Mouse (Mus musculus) cerebellum, postnatal 36 days (tissue): ENCODE results near the gene Pecr.
"Not testable (repeated sequence)": the region's sequence is repeated elsewhere in the genome, so short reads cannot be mapped to it uniquely, and the experiment has no call there.

ENCODE experiments used
- DNase-seq, 2 experiments: peaks; one replicate each; pipeline ENCODE4 v3.0.0; 2021 to 2022; ENCODE audit warnings: mixed read lengths in 2 of 2

Pecr gene

GRCm38 (mm10) chr1:72287893-72288292, 3.8 kb upstream of the Pecr start:
- DNase-seq, result no peak

GRCm38 (mm10) chr1:72286904-72287303, 2.8 kb upstream of the Pecr start:
- DNase-seq, result no peak

GRCm38 (mm10) chr1:72284539-72284938, 425 bp upstream of the Pecr start:
- DNase-seq, result peak in 1 of 2 experiments; percentile 17

- DNase-seq, result no peak
Observed at GRCm38 (mm10) chr1:72282604-72283003, 1.5 kb downstream of the Pecr start.

GRCm38 (mm10) chr1:72278085-72278484, 6.0 kb downstream of the Pecr start:
- DNase-seq, result no peak

- DNase-seq, result no peak
Observed at GRCm38 (mm10) chr1:72263099-72263498, 21.0 kb downstream of the Pecr start.

GRCm38 (mm10) chr1:72256381-72257256, 27.5 kb downstream of the Pecr start:
- DNase-seq, result peak in 1 of 2 experiments; percentile 15

- DNase-seq, result no peak
Observed at GRCm38 (mm10) chr1:72255854-72256175, 28.3 kb downstream of the Pecr start.

GRCm38 (mm10) chr1:72255062-72255853, 28.9 kb downstream of the Pecr start:
- DNase-seq, result peak; percentile 26 to 37

- peak; percentile 82 to 87 for DNase-seq
Observed at GRCm38 (mm10) chr1:72254545-72255061, 29.5 kb downstream of the Pecr start.

GRCm38 (mm10) chr1:72253881-72254491, 30.1 kb downstream of the Pecr start:
- DNase-seq, result peak; percentile 16

- DNase-seq, result no peak
Observed at GRCm38 (mm10) chr1:72251806-72252205, 32.3 kb downstream of the Pecr start.

GRCm38 (mm10) chr1:72248226-72248737, 35.8 kb downstream of the Pecr start:
- not testable (repeated sequence) for DNase-seq

GRCm38 (mm10) chr1:72244317-72245036, 39.6 kb downstream of the Pecr start:
- DNase-seq, result no peak

- DNase-seq, result peak; percentile 96 to 97
Observed at GRCm38 (mm10) chr1:72243656-72244316, 40.3 kb downstream of the Pecr start.

GRCm38 (mm10) chr1:72242581-72243143, 41.5 kb downstream of the Pecr start:
- no peak for DNase-seq

- DNase-seq, result not testable (repeated sequence)
Observed at GRCm38 (mm10) chr1:72239113-72239512, 45.0 kb downstream of the Pecr start.

- no peak for DNase-seq
Observed at GRCm38 (mm10) chr1:72238016-72238580, 46.0 kb downstream of the Pecr start.

- no peak for DNase-seq
Observed at GRCm38 (mm10) chr1:72237007-72237775, 46.9 kb downstream of the Pecr start.

- DNase-seq, result peak; percentile 76 to 78
Observed at GRCm38 (mm10) chr1:72236363-72237006, 47.6 kb downstream of the Pecr start.
